Mouse (Mus musculus) midbrain, embryonic 14.5 days (tissue): Measurements from ENCODE around the gene Rdx. TPM values are rescaled to one million over a fixed set of nuclear protein-coding genes. Genes with fewer than 3 reads are reported as not detected.
A peak's percentile ranks its signal among the peaks of the same experiment; 100 is the strongest.
"Not testable (repeated sequence)": the region's sequence is repeated elsewhere in the genome, so short reads cannot be mapped to it uniquely, and the experiment has no call there.

Experiments used
- ATAC-seq: fragments of 200-750 bp; cut with Nextera tagmentation; 2 replicates; pipeline ENCODE4 v1.8.0; 2017; ENCODE audit warnings: moderate number of reproducible peaks, moderate library complexity; ENCODE audit not compliant: low FRiP score, low TSS enrichment
- DNase-seq: peaks from one replicate; pipeline ENCODE4 v3.0.0-alpha.2; 2015
- H3K27ac ChIP-seq: fragments of 300-500 bp; sonication (generic); replicated peaks from 2 replicates; pipeline ENCODE4 v1.5.1; 2014; ENCODE audit warnings: mild to moderate bottlenecking, low read depth, low read length, moderate library complexity
- H3K27me3 ChIP-seq: fragments of 300-500 bp; sonication (generic); 2 replicates; pipeline ENCODE4 v1.6.1; 2014; ENCODE audit warnings: low read length, control low read depth, mixed read lengths; ENCODE audit not compliant: control insufficient read depth, insufficient read depth
- H3K36me3 ChIP-seq: fragments of 300-500 bp; sonication (generic); 2 replicates; pipeline ENCODE4 v1.6.1; 2014; ENCODE audit warnings: low read length, control low read depth; ENCODE audit not compliant: control insufficient read depth, insufficient read depth
- H3K4me1 ChIP-seq: fragments of 300-500 bp; sonication (generic); 2 replicates; pipeline ENCODE4 v1.6.1; 2014; ENCODE audit warnings: mild to moderate bottlenecking, antibody characterized with exemption, low read length, control low read depth; ENCODE audit not compliant: control insufficient read depth, insufficient read depth
- H3K4me2 ChIP-seq: fragments of 300-500 bp; sonication (generic); 2 replicates; pipeline ENCODE4 v1.6.1; 2014; ENCODE audit warnings: mild to moderate bottlenecking, low read length, moderate library complexity
- H3K4me3 ChIP-seq: fragments of 300-500 bp; sonication (generic); replicated peaks from 2 replicates; pipeline ENCODE4 v1.5.1; 2014; ENCODE audit warnings: low read depth, low read length
- H3K9ac ChIP-seq: fragments of 300-500 bp; sonication (generic); replicated peaks from 2 replicates; pipeline ENCODE4 v1.6.1; 2014; ENCODE audit warnings: mild to moderate bottlenecking, low read length, moderate library complexity
- H3K9me3 ChIP-seq: fragments of 300-500 bp; sonication (generic); 2 replicates; pipeline ENCODE4 v1.6.1; 2016; ENCODE audit warnings: low read length, control low read depth, mixed read lengths; ENCODE audit not compliant: control insufficient read depth
- WGBS: fragments of 180-500 bp; shearing (Covaris S2); extraction: QIAGEN DNeasy Blood & Tissue Kit; methylation state at CpG from one replicate; pipeline ENCODE4 v1.1.7; 2014; 5-methylcytosine and 5-hydroxymethylcytosine counted together
- polyA plus RNA-seq: library from polyadenylated mRNA; unstranded; fragments of >200 nt; fragmentation: Nextera tagmentation; extraction: Ambion mirVana; gene quantifications from 2 replicates; pipeline ENCODE4 v1.2.1, GENCODE M21; 2014

Gene Rdx
- polyA plus RNA-seq, 1 experiment from 2014 or later, result 114 TPM

DNA sequence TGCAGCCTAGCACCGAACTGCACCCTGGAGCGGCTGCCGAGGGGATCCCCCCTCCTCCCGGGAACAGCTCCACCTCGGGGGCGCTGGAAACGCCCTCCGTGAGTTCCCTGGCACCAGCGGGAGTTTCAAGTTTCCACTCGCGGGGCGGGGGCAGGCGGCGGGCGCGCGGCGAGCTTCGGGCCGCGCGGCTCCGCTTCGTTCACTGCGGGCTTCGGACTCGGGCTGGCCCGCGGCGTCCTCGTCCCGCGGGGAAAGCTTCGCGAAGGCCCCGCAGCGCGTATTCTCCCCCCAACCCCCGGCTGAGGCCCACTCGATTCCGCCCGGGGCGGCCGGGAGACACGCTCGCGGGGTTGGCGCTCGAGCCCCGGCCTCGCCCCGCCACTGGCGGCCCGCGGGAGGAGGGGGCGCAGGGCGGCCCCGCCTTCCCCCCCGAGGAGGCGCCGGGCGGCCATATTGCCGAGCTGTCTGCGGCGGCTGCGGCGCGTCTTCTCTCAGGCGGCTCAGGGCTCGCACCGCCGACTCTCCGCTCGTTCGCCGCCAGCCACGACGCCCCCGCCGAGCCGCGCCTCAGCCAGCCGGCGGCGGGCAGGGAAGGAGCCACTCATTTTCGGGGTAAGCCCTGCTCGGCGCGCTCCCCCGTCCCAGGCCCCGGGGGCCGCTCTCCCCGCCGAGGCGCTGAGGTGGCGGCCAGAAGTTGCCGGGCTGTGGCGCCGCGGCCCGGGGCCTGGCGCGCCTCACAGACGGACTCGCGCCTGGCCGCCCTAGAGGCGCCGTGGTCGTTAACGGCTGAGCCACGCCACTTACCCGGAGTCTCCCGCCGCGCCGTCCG is 1.1 kb downstream of the Rdx start:
- H3K9me3 ChIP-seq, result no peaks in the 10 kb centered on the region
- no peaks in the 10 kb centered on the region for H3K27me3 ChIP-seq
- ATAC-seq (peak; percentile 94), DNase-seq (peak; percentile 92)
- no peaks in the 10 kb centered on the region for H3K36me3 ChIP-seq
- WGBS, result under 1% methylated on average over 88 of the region's 118 CpGs
- H3K9ac ChIP-seq, result peak overlapping the region; percentile 94
- H3K4me2 ChIP-seq, result peak overlapping the region; percentile 61
- H3K4me3 ChIP-seq, result peak overlapping the region; percentile 98
- H3K27ac ChIP-seq, result peak overlapping the region; percentile 98
- peaks cover 11% of the 10 kb centered on the region; the same call in 1 of the 2 replicates for H3K4me1 ChIP-seq

GRCm38 (mm10) chr9:52048650-52049081 is 1.7 kb downstream of the Rdx start:
- Histone ChIP-seq H3K4me2 (peak overlapping the region; percentile 61), H3K4me1 (peaks cover 11% of the 10 kb centered on the region; the same call in 1 of the 2 replicates), H3K9me3 (no peaks in the 10 kb centered on the region), H3K27me3 (no peaks in the 10 kb centered on the region), H3K9ac (peak overlapping the region; percentile 94), H3K4me3 (peak overlapping the region; percentile 98), H3K36me3 (no peaks in the 10 kb centered on the region), H3K27ac (peak overlapping the region; percentile 98)
- ATAC-seq (peak; percentile 22), DNase-seq (peak; percentile 74)
- WGBS, result 0% methylated on average over 53 of the region's 60 CpGs

DNA sequence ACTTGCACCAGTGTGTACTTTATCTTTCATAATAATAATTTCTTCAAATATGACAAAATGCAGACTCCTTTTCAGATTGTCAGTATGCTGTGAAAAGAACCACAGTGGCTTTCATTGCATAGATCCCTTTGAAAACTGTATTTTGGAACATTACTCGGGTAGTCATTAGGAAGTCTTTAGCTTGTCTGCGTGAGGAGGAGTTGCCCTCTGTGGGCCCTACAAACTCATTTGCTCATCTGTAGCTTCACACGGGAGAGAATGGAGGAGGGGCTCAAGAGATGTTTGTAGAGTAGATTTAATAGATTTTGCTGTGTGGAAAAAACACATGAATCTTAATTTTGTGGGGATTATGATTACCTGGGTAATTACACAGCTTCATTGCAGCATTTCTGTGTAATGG is 2.6 kb downstream of the Rdx start:
- H3K36me3 ChIP-seq, result no peaks in the 10 kb centered on the region
- DNase-seq, result peak; percentile 26
- no peak for ATAC-seq
- no peak overlapping the region for H3K27ac ChIP-seq
- peak overlapping the region; percentile 94 for H3K9ac ChIP-seq
- H3K4me2 ChIP-seq, result peak overlapping the region; percentile 61
- no peaks in the 10 kb centered on the region for H3K9me3 ChIP-seq
- peak overlapping the region; percentile 98 for H3K4me3 ChIP-seq
- H3K27me3 ChIP-seq, result no peaks in the 10 kb centered on the region
- peaks cover 11% of the 10 kb centered on the region; the same call in 1 of the 2 replicates for H3K4me1 ChIP-seq
- under 1% methylated on average over 3 of the region's 3 CpGs for WGBS

GRCm38 (mm10) chr9:52050361-52050760 is 3.4 kb downstream of the Rdx start:
- no peak overlapping the region for H3K27ac ChIP-seq
- H3K4me2 ChIP-seq, result peak overlapping the region; percentile 61
- DNase-seq (no peak), ATAC-seq (no peak)
- no peaks in the 10 kb centered on the region for H3K9me3 ChIP-seq
- no peak overlapping the region for H3K9ac ChIP-seq
- H3K4me1 ChIP-seq, result peaks cover 11% of the 10 kb centered on the region; the same call in 1 of the 2 replicates
- WGBS, result 33% methylated on average over 2 of the region's 2 CpGs
- H3K4me3 ChIP-seq, result no peak overlapping the region
- no peaks in the 10 kb centered on the region for H3K36me3 ChIP-seq
- H3K27me3 ChIP-seq, result no peaks in the 10 kb centered on the region

- H3K9ac ChIP-seq, result no peak overlapping the region
- H3K4me1 ChIP-seq, result peaks cover 10% of the 10 kb centered on the region; the same call in 1 of the 2 replicates
- H3K36me3 ChIP-seq, result no peaks in the 10 kb centered on the region
- no peak overlapping the region for H3K4me3 ChIP-seq
- WGBS, result 55% methylated on average over 1 of the region's 1 CpGs
- H3K27me3 ChIP-seq, result no peaks in the 10 kb centered on the region
- H3K9me3 ChIP-seq, result no peaks in the 10 kb centered on the region
- DNase-seq (no peak), ATAC-seq (no peak)
- H3K27ac ChIP-seq, result no peak overlapping the region
- H3K4me2 ChIP-seq, result no peak overlapping the region
Observed at GRCm38 (mm10) chr9:52052221-52052620, 5.2 kb downstream of the Rdx start.

DNA sequence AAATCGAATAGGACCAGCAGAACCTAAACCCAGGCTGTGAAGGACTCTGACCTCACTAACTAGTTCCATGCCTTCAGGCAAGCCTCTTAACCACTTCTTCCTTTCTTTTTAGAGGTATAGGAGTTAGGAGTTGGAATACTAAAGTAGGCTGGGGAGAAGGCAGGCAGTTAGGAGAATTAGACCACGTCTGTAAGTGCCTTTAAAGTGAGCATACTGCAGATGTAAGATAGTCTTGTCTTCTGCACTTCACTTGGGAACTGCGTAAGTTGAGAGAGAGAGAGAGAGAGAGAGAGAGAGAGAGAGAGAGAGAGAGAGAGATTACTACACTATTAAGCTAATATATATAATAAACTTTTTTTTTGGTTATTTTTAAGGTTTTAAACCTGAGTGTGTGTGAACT is 8.3 kb downstream of the Rdx start:
- DNase-seq, result no peak
- 74% methylated on average over 3 of the region's 3 CpGs for WGBS
- Histone ChIP-seq H3K27ac (no peak overlapping the region), H3K4me1 (peaks cover 9% of the 10 kb centered on the region; the same call in 1 of the 2 replicates), H3K27me3 (no peaks in the 10 kb centered on the region), H3K36me3 (no peaks in the 10 kb centered on the region), H3K9ac (no peak overlapping the region), H3K4me3 (no peak overlapping the region), H3K9me3 (no peaks in the 10 kb centered on the region), H3K4me2 (no peak overlapping the region)
- no peak for ATAC-seq

GRCm38 (mm10) chr9:52059788-52060187 is 12.8 kb downstream of the Rdx start:
- Histone ChIP-seq H3K9ac (no peak overlapping the region), H3K4me3 (no peak overlapping the region), H3K27me3 (no peaks in the 10 kb centered on the region), H3K27ac (no peak overlapping the region), H3K4me2 (no peak overlapping the region), H3K36me3 (peaks cover 10% of the 10 kb centered on the region), H3K9me3 (no peaks in the 10 kb centered on the region), H3K4me1 (0 out of 2 replicates have a peak, but pooled peaks cover 3% of the 10 kb centered on the region)
- DNase-seq, result no peak
- WGBS, result 74% methylated on average over 2 of the region's 2 CpGs
- ATAC-seq, result no peak

- Histone ChIP-seq H3K4me2 (no peak overlapping the region), H3K4me3 (no peak overlapping the region), H3K27ac (no peak overlapping the region), H3K9ac (no peak overlapping the region), H3K4me1 (no peaks in the 10 kb centered on the region), H3K36me3 (peaks cover 64% of the 10 kb centered on the region), H3K27me3 (no peaks in the 10 kb centered on the region), H3K9me3 (no peaks in the 10 kb centered on the region)
- 92% methylated on average over 2 of the region's 2 CpGs for WGBS
- DNase-seq (no peak), ATAC-seq (no peak)
Observed at GRCm38 (mm10) chr9:52070052-52070451, 23.1 kb downstream of the Rdx start.

DNA sequence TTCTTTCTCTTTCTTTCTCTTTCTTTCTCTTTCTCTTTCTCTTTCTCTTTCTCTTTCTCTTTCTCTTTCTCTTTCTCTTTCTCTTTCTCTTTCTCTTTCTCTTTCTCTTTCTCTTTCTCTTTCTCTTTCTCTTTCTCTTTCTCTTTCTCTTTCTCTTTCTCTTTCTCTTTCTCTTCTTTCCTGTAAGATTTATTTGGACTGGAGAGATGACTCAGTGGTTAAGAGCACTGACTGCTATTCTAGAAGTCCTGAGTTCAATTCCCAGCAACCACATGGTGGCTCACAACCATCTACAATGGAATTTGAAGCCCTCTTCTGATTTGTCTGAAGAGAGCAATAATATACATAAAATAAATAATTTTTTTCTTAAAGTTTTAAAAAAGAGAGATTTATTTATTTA is 24.4 kb downstream of the Rdx start:
- not testable (repeated sequence) for H3K4me1 ChIP-seq, ATAC-seq, H3K27ac ChIP-seq, H3K9ac ChIP-seq, H3K4me3 ChIP-seq, DNase-seq, H3K4me2 ChIP-seq, H3K27me3 ChIP-seq, H3K9me3 ChIP-seq
- H3K36me3 ChIP-seq, result peaks cover 60% of the 10 kb centered on the region
